Mouse (Mus musculus): ENCODE measurements around the gene Fnip1. TPM values are rescaled to one million over a fixed set of nuclear protein-coding genes. Genes with fewer than 3 reads are reported as not detected.

The Fnip1 gene
- polyA plus RNA-seq, 1 experiment from 2014 or later: 18.2 TPM

GRCm38 (mm10) chr11:54413017-54413416, 25.0 kb upstream of the Fnip1 start:
- 48% methylated on average over 6 of the region's 6 CpGs for WGBS
- DNase-seq (peak; percentile 56), ATAC-seq (ENCODE audit: low FRiP score, low TSS enrichment) (no peak)
- H3K27me3 ChIP-seq (ENCODE audit: control insufficient read depth, insufficient read depth, low read length): no peaks in the 10 kb centered on the region
- no peak overlapping the region for H3K4me2 ChIP-seq (ENCODE audit: low read length)
- H3K4me1 ChIP-seq (ENCODE audit: control insufficient read depth, insufficient read depth, low read length): no peaks in the 10 kb centered on the region
- H3K27ac ChIP-seq (replicated peaks; ENCODE audit: low read depth, low read length): no peak overlapping the region
- no peaks in the 10 kb centered on the region for H3K9me3 ChIP-seq (ENCODE audit: control insufficient read depth, low read length)
- H3K9ac ChIP-seq (replicated peaks; ENCODE audit: low read length): no peak overlapping the region
- H3K4me3 ChIP-seq (replicated peaks; ENCODE audit: low read depth, low read length): no peak overlapping the region
- H3K36me3 ChIP-seq (ENCODE audit: control insufficient read depth, insufficient read depth, low read length): no peaks in the 10 kb centered on the region

GRCm38 (mm10) chr11:54423007-54423406, 15.0 kb upstream of the Fnip1 start:
- H3K27me3 ChIP-seq (ENCODE audit: control insufficient read depth, insufficient read depth, low read length): no peaks in the 10 kb centered on the region
- H3K27ac ChIP-seq (replicated peaks; ENCODE audit: low read depth, low read length): no peak overlapping the region
- H3K4me1 ChIP-seq (ENCODE audit: control insufficient read depth, insufficient read depth, low read length): no peaks in the 10 kb centered on the region
- 84% methylated on average over 4 of the region's 4 CpGs for WGBS
- no peak overlapping the region for H3K4me2 ChIP-seq (ENCODE audit: low read length)
- H3K4me3 ChIP-seq (replicated peaks; ENCODE audit: low read depth, low read length): no peak overlapping the region
- H3K36me3 ChIP-seq (ENCODE audit: control insufficient read depth, insufficient read depth, low read length): no peaks in the 10 kb centered on the region
- H3K9me3 ChIP-seq (ENCODE audit: control insufficient read depth, low read length): no peaks in the 10 kb centered on the region
- DNase-seq (no peak), ATAC-seq (ENCODE audit: low FRiP score, low TSS enrichment) (no peak)
- no peak overlapping the region for H3K9ac ChIP-seq (replicated peaks; ENCODE audit: low read length)

GRCm38 (mm10) chr11:54426267-54426666, 11.7 kb upstream of the Fnip1 start:
- no peaks in the 10 kb centered on the region for H3K36me3 ChIP-seq (ENCODE audit: control insufficient read depth, insufficient read depth, low read length)
- H3K4me2 ChIP-seq (ENCODE audit: low read length): no peak overlapping the region
- H3K27ac ChIP-seq (replicated peaks; ENCODE audit: low read depth, low read length): no peak overlapping the region
- H3K9ac ChIP-seq (replicated peaks; ENCODE audit: low read length): no peak overlapping the region
- H3K4me3 ChIP-seq (replicated peaks; ENCODE audit: low read depth, low read length): no peak overlapping the region
- H3K4me1 ChIP-seq (ENCODE audit: control insufficient read depth, insufficient read depth, low read length): no peaks in the 10 kb centered on the region
- no peaks in the 10 kb centered on the region for H3K27me3 ChIP-seq (ENCODE audit: control insufficient read depth, insufficient read depth, low read length)
- DNase-seq (no peak), ATAC-seq (ENCODE audit: low FRiP score, low TSS enrichment) (no peak)
- WGBS: 83% methylated on average over 5 of the region's 5 CpGs
- no peaks in the 10 kb centered on the region for H3K9me3 ChIP-seq (ENCODE audit: control insufficient read depth, low read length)

- ATAC-seq (ENCODE audit: low FRiP score, low TSS enrichment) (no peak), DNase-seq (no peak)
- Histone ChIP-seq H3K4me2 (ENCODE audit: low read length) (no peak overlapping the region), H3K36me3 (ENCODE audit: control insufficient read depth, insufficient read depth, low read length) (no peaks in the 10 kb centered on the region), H3K4me3 (replicated peaks; ENCODE audit: low read depth, low read length) (no peak overlapping the region), H3K27me3 (ENCODE audit: control insufficient read depth, insufficient read depth, low read length) (no peaks in the 10 kb centered on the region), H3K9me3 (ENCODE audit: control insufficient read depth, low read length) (no peaks in the 10 kb centered on the region), H3K27ac (replicated peaks; ENCODE audit: low read depth, low read length) (no peak overlapping the region), H3K9ac (replicated peaks; ENCODE audit: low read length) (no peak overlapping the region), H3K4me1 (ENCODE audit: control insufficient read depth, insufficient read depth, low read length) (no peaks in the 10 kb centered on the region)
- WGBS: 86% methylated on average over 2 of the region's 2 CpGs
Observed at GRCm38 (mm10) chr11:54427138-54427537, 10.9 kb upstream of the Fnip1 start.

- Histone ChIP-seq H3K9ac (replicated peaks; ENCODE audit: low read length) (no peak overlapping the region), H3K4me2 (ENCODE audit: low read length) (no peak overlapping the region), H3K4me1 (ENCODE audit: control insufficient read depth, insufficient read depth, low read length) (no peaks in the 10 kb centered on the region), H3K4me3 (replicated peaks; ENCODE audit: low read depth, low read length) (no peak overlapping the region), H3K27me3 (ENCODE audit: control insufficient read depth, insufficient read depth, low read length) (no peaks in the 10 kb centered on the region), H3K9me3 (ENCODE audit: control insufficient read depth, low read length) (no peaks in the 10 kb centered on the region), H3K27ac (replicated peaks; ENCODE audit: low read depth, low read length) (no peak overlapping the region), H3K36me3 (ENCODE audit: control insufficient read depth, insufficient read depth, low read length) (no peaks in the 10 kb centered on the region)
- ATAC-seq (ENCODE audit: low FRiP score, low TSS enrichment): no peak
- DNase-seq: no peak
- WGBS: 85% methylated on average over 12 of the region's 12 CpGs
Observed at GRCm38 (mm10) chr11:54427695-54428352, 10.2 kb upstream of the Fnip1 start.

- H3K27me3 ChIP-seq (ENCODE audit: control insufficient read depth, insufficient read depth, low read length): no peaks in the 10 kb centered on the region
- ATAC-seq (ENCODE audit: low FRiP score, low TSS enrichment) (no peak), DNase-seq (no peak)
- no peak overlapping the region for H3K9ac ChIP-seq (replicated peaks; ENCODE audit: low read length)
- H3K4me2 ChIP-seq (ENCODE audit: low read length): no peak overlapping the region
- H3K9me3 ChIP-seq (ENCODE audit: control insufficient read depth, low read length): no peaks in the 10 kb centered on the region
- no peaks in the 10 kb centered on the region for H3K4me1 ChIP-seq (ENCODE audit: control insufficient read depth, insufficient read depth, low read length)
- H3K27ac ChIP-seq (replicated peaks; ENCODE audit: low read depth, low read length): no peak overlapping the region
- WGBS: 95% methylated on average over 2 of the region's 2 CpGs
- H3K4me3 ChIP-seq (replicated peaks; ENCODE audit: low read depth, low read length): no peak overlapping the region
- H3K36me3 ChIP-seq (ENCODE audit: control insufficient read depth, insufficient read depth, low read length): no peaks in the 10 kb centered on the region
Observed at GRCm38 (mm10) chr11:54429224-54429623, 8.8 kb upstream of the Fnip1 start.

GRCm38 (mm10) chr11:54435797-54436196, 2.2 kb upstream of the Fnip1 start:
- Histone ChIP-seq H3K4me3 (replicated peaks; ENCODE audit: low read depth, low read length) (no peak overlapping the region), H3K4me2 (ENCODE audit: low read length) (no peak overlapping the region), H3K9ac (replicated peaks; ENCODE audit: low read length) (no peak overlapping the region), H3K9me3 (ENCODE audit: control insufficient read depth, low read length) (no peaks in the 10 kb centered on the region), H3K36me3 (ENCODE audit: control insufficient read depth, insufficient read depth, low read length) (no peaks in the 10 kb centered on the region), H3K27ac (replicated peaks; ENCODE audit: low read depth, low read length) (no peak overlapping the region), H3K27me3 (ENCODE audit: control insufficient read depth, insufficient read depth, low read length) (no peaks in the 10 kb centered on the region), H3K4me1 (ENCODE audit: control insufficient read depth, insufficient read depth, low read length) (peaks cover 19% of the 10 kb centered on the region)
- DNase-seq: no peak
- ATAC-seq (ENCODE audit: low FRiP score, low TSS enrichment): no peak
- WGBS: 100% methylated on average over 1 of the region's 1 CpGs

- no peak for DNase-seq
- H3K4me2 ChIP-seq (ENCODE audit: low read length): peak overlapping the region; percentile 34
Observed at GRCm38 (mm10) chr11:54437310-54437822, 633 bp upstream of the Fnip1 start.

GRCm38 (mm10) chr11:54438366-54438781, 375 bp downstream of the Fnip1 start:
- H3K4me3 ChIP-seq (replicated peaks; ENCODE audit: low read depth, low read length): peak overlapping the region; percentile 93
- peak; percentile 73 for DNase-seq
- H3K36me3 ChIP-seq (ENCODE audit: control insufficient read depth, insufficient read depth, low read length): no peaks in the 10 kb centered on the region
- H3K9me3 ChIP-seq (ENCODE audit: control insufficient read depth, low read length): no peaks in the 10 kb centered on the region
- ATAC-seq (ENCODE audit: low FRiP score, low TSS enrichment): no peak
- WGBS: under 1% methylated on average over 47 of the region's 47 CpGs
- H3K27me3 ChIP-seq (ENCODE audit: control insufficient read depth, insufficient read depth, low read length): no peaks in the 10 kb centered on the region
- H3K4me1 ChIP-seq (ENCODE audit: control insufficient read depth, insufficient read depth, low read length): peaks cover 19% of the 10 kb centered on the region
- peak overlapping the region; percentile 70 for H3K4me2 ChIP-seq (ENCODE audit: low read length)
- H3K27ac ChIP-seq (replicated peaks; ENCODE audit: low read depth, low read length): peak overlapping the region; percentile 75
- peak overlapping the region; percentile 83 for H3K9ac ChIP-seq (replicated peaks; ENCODE audit: low read length)

More at GRCm38 (mm10) chr11:54437310-54437822, 633 bp upstream of the Fnip1 start:
- Histone ChIP-seq H3K9ac (replicated peaks; ENCODE audit: low read length) (no peak overlapping the region; the same call in 1 of the 2 replicates), H3K36me3 (ENCODE audit: control insufficient read depth, insufficient read depth, low read length) (no peaks in the 10 kb centered on the region), H3K4me1 (ENCODE audit: control insufficient read depth, insufficient read depth, low read length) (peaks cover 19% of the 10 kb centered on the region), H3K27ac (replicated peaks; ENCODE audit: low read depth, low read length) (no peak overlapping the region), H3K4me3 (replicated peaks; ENCODE audit: low read depth, low read length) (peak overlapping the region; percentile 93), H3K27me3 (ENCODE audit: control insufficient read depth, insufficient read depth, low read length) (no peaks in the 10 kb centered on the region), H3K9me3 (ENCODE audit: control insufficient read depth, low read length) (no peaks in the 10 kb centered on the region)
- ATAC-seq (ENCODE audit: low FRiP score, low TSS enrichment): no peak
- 63% methylated on average over 8 of the region's 8 CpGs for WGBS
